Mouse (Mus musculus): Measurements from ENCODE around the gene Spock1. TPM values are rescaled to one million over a fixed set of nuclear protein-coding genes. Genes with fewer than 3 reads are reported as not detected.

The Spock1 gene
- polyA plus RNA-seq, 1 experiment from 2014 or later = 2.1 TPM

- Histone ChIP-seq H3K27me3 (ENCODE audit: insufficient read depth, poor library complexity, severe bottlenecking) (peaks cover 8% of the 10 kb centered on the region; the same call in 1 of the 2 replicates), H3K36me3 (no peaks in the 10 kb centered on the region), H3K4me3 (no peak overlapping the region), H3K27ac (no peak overlapping the region), H3K9me3 (peaks cover 3% of the 10 kb centered on the region; the same call in 1 of the 2 replicates), H3K4me1 (no peaks in the 10 kb centered on the region)
- 88% methylated on average over 4 of the region's 4 CpGs for WGBS
- DNase-seq (ENCODE audit: low spot score) = no peak
Observed at GRCm38 (mm10) chr13:57788299-57788698, 119.8 kb downstream of the Spock1 start.

GRCm38 (mm10) chr13:57786278-57786677 is 121.9 kb downstream of the Spock1 start:
- H3K9me3 ChIP-seq = peaks cover 3% of the 10 kb centered on the region; the same call in 1 of the 2 replicates
- no peaks in the 10 kb centered on the region for H3K36me3 ChIP-seq
- H3K27ac ChIP-seq = no peak overlapping the region
- DNase-seq (ENCODE audit: low spot score) = no peak
- WGBS = 82% methylated on average over 8 of the region's 8 CpGs
- H3K4me1 ChIP-seq = no peaks in the 10 kb centered on the region
- H3K27me3 ChIP-seq (ENCODE audit: insufficient read depth, poor library complexity, severe bottlenecking) = no peaks in the 10 kb centered on the region; the same call in 1 of the 2 replicates
- H3K4me3 ChIP-seq = no peak overlapping the region

- no peak for DNase-seq (ENCODE audit: low spot score)
- no peaks in the 10 kb centered on the region for H3K4me1 ChIP-seq
- 75% methylated on average over 12 of the region's 12 CpGs for WGBS
- no peaks in the 10 kb centered on the region for H3K36me3 ChIP-seq
- H3K27me3 ChIP-seq (ENCODE audit: insufficient read depth, poor library complexity, severe bottlenecking) = no peaks in the 10 kb centered on the region; the same call in 1 of the 2 replicates
- no peak overlapping the region for H3K27ac ChIP-seq
- H3K4me3 ChIP-seq = no peak overlapping the region
- H3K9me3 ChIP-seq = 0 out of 2 replicates have a peak, but pooled peaks cover 5% of the 10 kb centered on the region
Observed at GRCm38 (mm10) chr13:57782975-57783374, 125.2 kb downstream of the Spock1 start.

GRCm38 (mm10) chr13:57782107-57782561 is 126.0 kb downstream of the Spock1 start:
- 0 out of 2 replicates have a peak, but pooled peaks cover 5% of the 10 kb centered on the region for H3K9me3 ChIP-seq
- H3K27ac ChIP-seq = no peak overlapping the region
- 85% methylated on average over 6 of the region's 6 CpGs for WGBS
- no peaks in the 10 kb centered on the region for H3K36me3 ChIP-seq
- no peaks in the 10 kb centered on the region for H3K4me1 ChIP-seq
- DNase-seq (ENCODE audit: low spot score) = no peak
- no peak overlapping the region for H3K4me3 ChIP-seq
- no peaks in the 10 kb centered on the region for H3K27me3 ChIP-seq (ENCODE audit: insufficient read depth, poor library complexity, severe bottlenecking)

- Histone ChIP-seq H3K9me3 (0 out of 2 replicates have a peak, but pooled peaks cover 5% of the 10 kb centered on the region), H3K27me3 (ENCODE audit: insufficient read depth, poor library complexity, severe bottlenecking) (no peaks in the 10 kb centered on the region), H3K4me3 (no peak overlapping the region), H3K4me1 (no peaks in the 10 kb centered on the region), H3K27ac (no peak overlapping the region), H3K36me3 (no peaks in the 10 kb centered on the region)
- 68% methylated on average over 4 of the region's 4 CpGs for WGBS
- no peak for DNase-seq (ENCODE audit: low spot score)
Observed at GRCm38 (mm10) chr13:57779146-57779545, 129.0 kb downstream of the Spock1 start.

GRCm38 (mm10) chr13:57778524-57778923 is 129.6 kb downstream of the Spock1 start:
- H3K4me1 ChIP-seq = no peaks in the 10 kb centered on the region
- H3K36me3 ChIP-seq = no peaks in the 10 kb centered on the region
- H3K4me3 ChIP-seq = no peak overlapping the region
- no peak overlapping the region for H3K27ac ChIP-seq
- no peak for DNase-seq (ENCODE audit: low spot score)
- 0 out of 2 replicates have a peak, but pooled peaks cover 5% of the 10 kb centered on the region for H3K9me3 ChIP-seq
- H3K27me3 ChIP-seq (ENCODE audit: insufficient read depth, poor library complexity, severe bottlenecking) = no peaks in the 10 kb centered on the region
- WGBS = 75% methylated on average over 3 of the region's 3 CpGs

GRCm38 (mm10) chr13:57771998-57772397 is 136.1 kb downstream of the Spock1 start:
- WGBS = 83% methylated on average over 6 of the region's 6 CpGs
- H3K27ac ChIP-seq = no peak overlapping the region

GRCm38 (mm10) chr13:57766721-57767120 is 141.4 kb downstream of the Spock1 start:
- H3K36me3 ChIP-seq = no peaks in the 10 kb centered on the region
- no peak overlapping the region for H3K27ac ChIP-seq
- H3K9me3 ChIP-seq = 0 out of 2 replicates have a peak, but pooled peaks cover 4% of the 10 kb centered on the region
- 66% methylated on average over 3 of the region's 3 CpGs for WGBS
- DNase-seq (ENCODE audit: low spot score) = no peak
- no peaks in the 10 kb centered on the region; the same call in 1 of the 2 replicates for H3K4me1 ChIP-seq
- H3K4me3 ChIP-seq = no peak overlapping the region
- H3K27me3 ChIP-seq (ENCODE audit: insufficient read depth, poor library complexity, severe bottlenecking) = 0 out of 2 replicates have a peak, but pooled peaks cover 6% of the 10 kb centered on the region

More at GRCm38 (mm10) chr13:57771998-57772397, 136.1 kb downstream of the Spock1 start:
- Histone ChIP-seq H3K36me3 (no peaks in the 10 kb centered on the region), H3K27me3 (ENCODE audit: insufficient read depth, poor library complexity, severe bottlenecking) (0 out of 2 replicates have a peak, but pooled peaks cover 6% of the 10 kb centered on the region), H3K9me3 (0 out of 2 replicates have a peak, but pooled peaks cover 3% of the 10 kb centered on the region), H3K4me3 (no peak overlapping the region), H3K4me1 (no peaks in the 10 kb centered on the region)
- no peak for DNase-seq (ENCODE audit: low spot score)

- DNase-seq (ENCODE audit: low spot score) = no peak
- Histone ChIP-seq H3K27ac (no peak overlapping the region), H3K9me3 (no peaks in the 10 kb centered on the region), H3K4me1 (peaks cover 3% of the 10 kb centered on the region), H3K4me3 (no peak overlapping the region), H3K36me3 (no peaks in the 10 kb centered on the region), H3K27me3 (ENCODE audit: insufficient read depth, poor library complexity, severe bottlenecking) (no peaks in the 10 kb centered on the region)
- 95% methylated on average over 5 of the region's 5 CpGs for WGBS
Observed at GRCm38 (mm10) chr13:57761122-57761521, 147.0 kb downstream of the Spock1 start.

- H3K4me3 ChIP-seq = no peak overlapping the region
- H3K9me3 ChIP-seq = no peaks in the 10 kb centered on the region
- H3K36me3 ChIP-seq = no peaks in the 10 kb centered on the region
- 88% methylated on average over 3 of the region's 3 CpGs for WGBS
- H3K4me1 ChIP-seq = peaks cover 3% of the 10 kb centered on the region
- H3K27ac ChIP-seq = no peak overlapping the region
- H3K27me3 ChIP-seq (ENCODE audit: insufficient read depth, poor library complexity, severe bottlenecking) = no peaks in the 10 kb centered on the region
- DNase-seq (ENCODE audit: low spot score) = no peak
Observed at GRCm38 (mm10) chr13:57760618-57761017, 147.5 kb downstream of the Spock1 start.

- peaks cover 3% of the 10 kb centered on the region; the same call in 1 of the 2 replicates for H3K4me1 ChIP-seq
- DNase-seq (ENCODE audit: low spot score) = no peak
- WGBS = 77% methylated on average over 3 of the region's 3 CpGs
- no peaks in the 10 kb centered on the region for H3K27me3 ChIP-seq (ENCODE audit: insufficient read depth, poor library complexity, severe bottlenecking)
- H3K36me3 ChIP-seq = no peaks in the 10 kb centered on the region
- no peak overlapping the region for H3K27ac ChIP-seq
- H3K4me3 ChIP-seq = no peak overlapping the region
- no peaks in the 10 kb centered on the region for H3K9me3 ChIP-seq
Observed at GRCm38 (mm10) chr13:57756316-57756715, 151.8 kb downstream of the Spock1 start.

GRCm38 (mm10) chr13:57750831-57751230 is 157.3 kb downstream of the Spock1 start:
- no peak overlapping the region for H3K4me3 ChIP-seq
- H3K27ac ChIP-seq = no peak overlapping the region
- H3K4me1 ChIP-seq = no peaks in the 10 kb centered on the region
- H3K9me3 ChIP-seq = no peaks in the 10 kb centered on the region
- H3K36me3 ChIP-seq = no peaks in the 10 kb centered on the region
- no peak for DNase-seq (ENCODE audit: low spot score)
- no peaks in the 10 kb centered on the region for H3K27me3 ChIP-seq (ENCODE audit: insufficient read depth, poor library complexity, severe bottlenecking)
- WGBS = 76% methylated on average over 7 of the region's 7 CpGs

- H3K4me3 ChIP-seq = no peak overlapping the region
- H3K27me3 ChIP-seq (ENCODE audit: insufficient read depth, poor library complexity, severe bottlenecking) = 0 out of 2 replicates have a peak, but pooled peaks cover 6% of the 10 kb centered on the region
- no peak overlapping the region for H3K27ac ChIP-seq
- DNase-seq (ENCODE audit: low spot score) = no peak
- H3K4me1 ChIP-seq = peaks cover 14% of the 10 kb centered on the region
- H3K36me3 ChIP-seq = no peaks in the 10 kb centered on the region
- 69% methylated on average over 3 of the region's 3 CpGs for WGBS
- H3K9me3 ChIP-seq = no peaks in the 10 kb centered on the region
Observed at GRCm38 (mm10) chr13:57744667-57745066, 163.5 kb downstream of the Spock1 start.

Measured in heart, embryonic 10.5 days (tissue).